Mouse (Mus musculus): Measurements from ENCODE around the gene Dcpp2. TPM values are rescaled to one million over a fixed set of nuclear protein-coding genes. Genes with fewer than 3 reads are reported as not detected.
"Not testable (repeated sequence)": the region's sequence is repeated elsewhere in the genome, so short reads cannot be mapped to it uniquely, and the experiment has no call there.

Dcpp2 gene
- polyA plus RNA-seq (2015; fragmentation: Nextera tagmentation; extraction: Ambion mirVana) = not detected in 2 replicates

DNA sequence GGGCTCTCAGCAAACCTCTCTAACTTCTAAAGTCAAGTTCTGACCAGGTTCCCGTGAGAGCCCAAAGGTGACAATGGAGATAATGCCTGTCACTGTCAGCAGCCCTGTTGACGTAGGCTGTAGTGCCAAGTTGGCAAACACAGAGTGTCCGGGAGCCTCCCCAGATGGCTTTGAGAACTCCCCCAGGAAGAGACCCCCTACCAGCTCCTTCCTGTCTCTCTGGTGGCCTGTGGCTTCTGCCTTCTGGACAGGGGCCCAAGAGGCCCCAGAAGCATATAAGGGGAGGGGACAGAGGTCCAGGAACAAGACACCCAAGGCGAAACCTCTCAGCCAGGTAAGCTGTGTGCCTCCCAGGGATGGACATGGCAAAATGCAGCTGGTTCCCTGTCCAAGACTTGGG is at the start of gene Dcpp2, which contains the start of gene Dcpp1:
Gene Dcpp2, plus strand, starts transcription at position 305 of the 400 bp plus-strand sequence.
Gene Dcpp1, plus strand, starts transcription at position 301 of the 400 bp plus-strand sequence.
- H3K4me2 ChIP-seq (replicated peaks; ENCODE audit: low read depth, low read length); H3K27ac ChIP-seq (ENCODE audit: low read length); H3K36me3 ChIP-seq (ENCODE audit: insufficient read depth, low read length); ATAC-seq (ENCODE audit: low FRiP score, low TSS enrichment); H3K4me1 ChIP-seq (ENCODE audit: insufficient read depth, low read length); H3K9ac ChIP-seq (replicated peaks; ENCODE audit: low read length); H3K4me3 ChIP-seq (ENCODE audit: low read length); H3K9me3 ChIP-seq (ENCODE audit: low read length); H3K27me3 ChIP-seq (ENCODE audit: insufficient read depth, low read length): not testable (repeated sequence)
- 71% methylated on average over 4 of the region's 4 CpGs for WGBS

- H3K9me3 ChIP-seq (ENCODE audit: low read length) = no peaks in the 10 kb centered on the region
- H3K4me3 ChIP-seq (ENCODE audit: low read length) = no peak overlapping the region
- H3K4me1 ChIP-seq (ENCODE audit: insufficient read depth, low read length) = peaks cover 11% of the 10 kb centered on the region
- H3K36me3 ChIP-seq (ENCODE audit: insufficient read depth, low read length) = peaks cover 10% of the 10 kb centered on the region
- 89% methylated on average over 1 of the region's 1 CpGs for WGBS
- no peak for ATAC-seq (ENCODE audit: low FRiP score, low TSS enrichment)
- no peak overlapping the region for H3K4me2 ChIP-seq (replicated peaks; ENCODE audit: low read depth, low read length)
- H3K27ac ChIP-seq (ENCODE audit: low read length) = no peak overlapping the region
- no peak overlapping the region for H3K9ac ChIP-seq (replicated peaks; ENCODE audit: low read length)
- 0 out of 2 replicates have a peak, but pooled peaks cover 4% of the 10 kb centered on the region for H3K27me3 ChIP-seq (ENCODE audit: insufficient read depth, low read length)
These were observed 49.5 kb upstream of the Dcpp2 start for GRCm38 (mm10) chr17:23831201-23831600.

DNA sequence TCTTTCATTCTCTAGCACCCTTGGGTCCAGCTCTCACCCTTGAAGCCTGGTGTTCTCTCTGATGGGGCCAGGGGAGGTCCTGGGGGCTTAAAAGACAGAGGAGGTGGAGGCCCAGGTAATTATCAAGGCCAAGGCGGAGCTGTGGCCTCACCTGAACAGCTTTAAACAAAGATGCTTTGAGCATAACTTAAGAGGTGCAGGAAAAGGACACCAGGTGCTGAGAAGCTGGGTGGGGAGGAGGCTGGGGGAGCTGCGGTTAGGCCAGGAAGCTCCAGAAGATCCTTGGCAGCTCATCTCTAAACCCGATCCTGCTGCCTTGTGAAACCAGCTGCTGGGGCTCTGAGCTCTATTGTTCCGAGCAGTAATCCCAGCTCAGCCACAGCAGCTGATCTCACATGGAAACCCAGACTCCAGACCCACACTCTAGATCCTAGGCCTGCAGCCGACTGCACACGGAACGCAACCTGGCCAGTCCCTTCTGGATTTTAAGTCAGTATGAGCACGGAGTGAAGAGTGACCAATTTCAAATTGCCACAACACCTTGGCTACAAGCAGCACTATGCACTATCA is 44.6 kb upstream of the Dcpp2 start, which contains the start of gene Prss33:
Gene Prss33, minus strand, starts transcription at position 51 of the 570 bp plus-strand sequence.
- 0 out of 2 replicates have a peak, but pooled peaks cover 4% of the 10 kb centered on the region for H3K27me3 ChIP-seq (ENCODE audit: insufficient read depth, low read length)
- WGBS = 77% methylated on average over 8 of the region's 8 CpGs
- no peak within 1 kb of the TSS for H3K9ac ChIP-seq (replicated peaks; ENCODE audit: low read length)
- no peaks in the 10 kb centered on the region for H3K4me1 ChIP-seq (ENCODE audit: insufficient read depth, low read length)
- no peak within 1 kb of the TSS for H3K27ac ChIP-seq (ENCODE audit: low read length)
- no peak within 1 kb of the TSS for H3K4me2 ChIP-seq (replicated peaks; ENCODE audit: low read depth, low read length)
- H3K9me3 ChIP-seq (ENCODE audit: low read length) = no peaks in the 10 kb centered on the region
- H3K4me3 ChIP-seq (ENCODE audit: low read length) = no peak within 1 kb of the TSS
- ATAC-seq (ENCODE audit: low FRiP score, low TSS enrichment) = no peak
- no peaks in the 10 kb centered on the region for H3K36me3 ChIP-seq (ENCODE audit: insufficient read depth, low read length)

DNA sequence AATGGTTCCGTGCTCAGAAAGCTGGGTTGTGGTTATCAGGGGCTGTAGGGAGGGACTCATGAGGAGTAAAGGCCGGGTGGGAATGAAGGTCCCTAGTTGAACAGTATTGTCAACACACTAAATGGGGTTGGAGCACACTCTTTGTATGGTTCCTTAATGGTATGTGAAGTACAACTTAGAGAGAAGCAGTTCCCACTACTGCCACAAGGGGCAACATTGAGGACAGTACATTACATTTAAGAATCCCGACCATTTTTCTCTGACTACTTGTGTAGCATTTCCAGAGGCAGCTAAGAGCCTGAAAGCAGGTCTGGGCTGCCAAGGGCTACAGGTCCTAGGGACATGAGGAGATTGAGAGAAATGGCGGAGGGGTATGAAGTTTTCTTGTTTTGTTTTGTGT is 39.5 kb upstream of the Dcpp2 start:
- ATAC-seq (ENCODE audit: low FRiP score, low TSS enrichment) = no peak
- Histone ChIP-seq H3K4me2 (replicated peaks; ENCODE audit: low read depth, low read length) (no peak overlapping the region), H3K4me3 (ENCODE audit: low read length) (no peak overlapping the region), H3K9ac (replicated peaks; ENCODE audit: low read length) (no peak overlapping the region), H3K27me3 (ENCODE audit: insufficient read depth, low read length) (no peaks in the 10 kb centered on the region), H3K4me1 (ENCODE audit: insufficient read depth, low read length) (0 out of 2 replicates have a peak, but pooled peaks cover 6% of the 10 kb centered on the region), H3K36me3 (ENCODE audit: insufficient read depth, low read length) (no peaks in the 10 kb centered on the region), H3K9me3 (ENCODE audit: low read length) (no peaks in the 10 kb centered on the region), H3K27ac (ENCODE audit: low read length) (no peak overlapping the region)
- 37% methylated on average over 4 of the region's 4 CpGs for WGBS

- Histone ChIP-seq H3K4me3 (ENCODE audit: low read length) (peak overlapping the region; percentile 24; the same call in 1 of the 2 replicates), H3K4me1 (ENCODE audit: insufficient read depth, low read length) (0 out of 2 replicates have a peak, but pooled peaks cover 6% of the 10 kb centered on the region), H3K27ac (ENCODE audit: low read length) (no peak overlapping the region), H3K9ac (replicated peaks; ENCODE audit: low read length) (peak overlapping the region; percentile 39; the same call in 1 of the 2 replicates), H3K9me3 (ENCODE audit: low read length) (no peaks in the 10 kb centered on the region), H3K27me3 (ENCODE audit: insufficient read depth, low read length) (no peaks in the 10 kb centered on the region), H3K4me2 (replicated peaks; ENCODE audit: low read depth, low read length) (peak overlapping the region; percentile 47), H3K36me3 (ENCODE audit: insufficient read depth, low read length) (no peaks in the 10 kb centered on the region)
- 47% methylated on average over 23 of the region's 23 CpGs for WGBS
- ATAC-seq (ENCODE audit: low FRiP score, low TSS enrichment) = 0 out of 2 replicates have a peak, but pooled peaks have one; percentile 40
These were observed 37.4 kb upstream of the Dcpp2 start for GRCm38 (mm10) chr17:23843141-23843811.

DNA sequence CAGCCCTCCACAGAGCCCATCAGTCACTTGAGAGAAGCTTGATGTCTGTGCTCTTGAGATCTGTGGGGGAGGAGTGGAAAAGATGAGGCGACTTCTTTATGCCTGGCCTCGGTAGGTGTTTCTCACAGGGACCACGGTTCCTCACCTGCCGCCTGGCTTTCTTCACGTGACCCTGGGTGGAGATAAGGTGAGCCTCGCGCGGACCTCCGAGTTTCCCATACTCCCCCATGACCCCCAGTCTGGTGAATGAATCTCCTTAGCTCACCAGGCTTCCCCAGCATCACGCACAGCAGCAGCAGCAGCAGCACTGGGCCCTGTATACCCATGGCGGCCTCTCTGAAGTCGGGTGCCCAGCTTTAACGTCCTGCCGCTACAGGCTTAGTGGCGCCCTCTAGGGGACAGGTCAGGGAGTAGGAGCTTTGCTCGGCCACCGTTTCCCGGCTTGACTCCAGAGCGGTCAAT is 36.8 kb upstream of the Dcpp2 start, which contains the start of the genes Prss32 and Prss41:
Gene Prss32, plus strand, starts transcription at position 44 of the 462 bp plus-strand sequence.
Gene Prss41, minus strand, starts transcription at position 361 of the 462 bp plus-strand sequence.
- Histone ChIP-seq H3K4me3 (ENCODE audit: low read length) (peak within 1 kb of the TSS; percentile 24), H3K36me3 (ENCODE audit: insufficient read depth, low read length) (no peaks in the 10 kb centered on the region), H3K9ac (replicated peaks; ENCODE audit: low read length) (peak within 1 kb of the TSS; percentile 39; the same call in 1 of the 2 replicates), H3K4me1 (ENCODE audit: insufficient read depth, low read length) (0 out of 2 replicates have a peak, but pooled peaks cover 6% of the 10 kb centered on the region), H3K27ac (ENCODE audit: low read length) (no peak within 1 kb of the TSS), H3K9me3 (ENCODE audit: low read length) (no peaks in the 10 kb centered on the region), H3K27me3 (ENCODE audit: insufficient read depth, low read length) (no peaks in the 10 kb centered on the region), H3K4me2 (replicated peaks; ENCODE audit: low read depth, low read length) (peak within 1 kb of the TSS; percentile 47)
- 10% methylated on average over 19 of the region's 19 CpGs for WGBS
- peak; percentile 44; the same call in 1 of the 2 replicates for ATAC-seq (ENCODE audit: low FRiP score, low TSS enrichment)

DNA sequence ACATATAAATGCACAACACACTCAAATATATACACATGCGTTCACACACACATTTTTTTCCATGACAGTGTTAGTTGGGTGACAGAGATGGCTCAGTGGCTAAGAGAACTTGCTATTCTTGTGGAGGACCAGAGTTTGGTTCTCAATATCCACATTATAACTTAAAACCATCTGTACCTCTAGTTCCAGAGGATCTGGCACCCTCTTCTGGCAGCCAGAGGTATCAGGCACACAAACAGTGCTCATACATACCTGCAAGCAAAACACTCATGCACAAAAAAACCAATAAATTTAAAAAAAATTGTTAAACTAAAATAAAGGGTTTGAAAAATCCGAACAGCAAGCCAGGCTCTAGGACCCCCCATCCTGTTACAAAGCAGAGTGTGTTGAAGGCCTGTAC is 30.7 kb upstream of the Dcpp2 start:
- no peak for ATAC-seq (ENCODE audit: low FRiP score, low TSS enrichment)
- no peak overlapping the region for H3K4me3 ChIP-seq (ENCODE audit: low read length)
- H3K9ac ChIP-seq (replicated peaks; ENCODE audit: low read length) = no peak overlapping the region
- H3K36me3 ChIP-seq (ENCODE audit: insufficient read depth, low read length) = no peaks in the 10 kb centered on the region
- 65% methylated on average over 2 of the region's 2 CpGs for WGBS
- H3K4me2 ChIP-seq (replicated peaks; ENCODE audit: low read depth, low read length) = no peak overlapping the region
- H3K27ac ChIP-seq (ENCODE audit: low read length) = no peak overlapping the region
- no peaks in the 10 kb centered on the region for H3K27me3 ChIP-seq (ENCODE audit: insufficient read depth, low read length)
- no peaks in the 10 kb centered on the region for H3K4me1 ChIP-seq (ENCODE audit: insufficient read depth, low read length)
- no peaks in the 10 kb centered on the region for H3K9me3 ChIP-seq (ENCODE audit: low read length)

- Histone ChIP-seq H3K36me3 (ENCODE audit: insufficient read depth, low read length) (no peaks in the 10 kb centered on the region), H3K27ac (ENCODE audit: low read length) (no peak overlapping the region), H3K4me1 (ENCODE audit: insufficient read depth, low read length) (no peaks in the 10 kb centered on the region), H3K27me3 (ENCODE audit: insufficient read depth, low read length) (no peaks in the 10 kb centered on the region), H3K4me3 (ENCODE audit: low read length) (no peak overlapping the region), H3K9ac (replicated peaks; ENCODE audit: low read length) (no peak overlapping the region), H3K4me2 (replicated peaks; ENCODE audit: low read depth, low read length) (no peak overlapping the region), H3K9me3 (ENCODE audit: low read length) (no peaks in the 10 kb centered on the region)
- WGBS = 52% methylated on average over 18 of the region's 19 CpGs
- ATAC-seq (ENCODE audit: low FRiP score, low TSS enrichment) = no peak
These were observed 29.6 kb upstream of the Dcpp2 start for GRCm38 (mm10) chr17:23850853-23851749.

GRCm38 (mm10) chr17:23853292-23853691 is 27.4 kb upstream of the Dcpp2 start:
- Histone ChIP-seq H3K9ac (replicated peaks; ENCODE audit: low read length) (no peak overlapping the region), H3K27ac (ENCODE audit: low read length) (no peak overlapping the region), H3K4me2 (replicated peaks; ENCODE audit: low read depth, low read length) (no peak overlapping the region), H3K4me3 (ENCODE audit: low read length) (no peak overlapping the region), H3K27me3 (ENCODE audit: insufficient read depth, low read length) (no peaks in the 10 kb centered on the region), H3K9me3 (ENCODE audit: low read length) (no peaks in the 10 kb centered on the region), H3K36me3 (ENCODE audit: insufficient read depth, low read length) (no peaks in the 10 kb centered on the region), H3K4me1 (ENCODE audit: insufficient read depth, low read length) (no peaks in the 10 kb centered on the region)
- no peak for ATAC-seq (ENCODE audit: low FRiP score, low TSS enrichment)
- 26% methylated on average over 5 of the region's 5 CpGs for WGBS
